Mouse (Mus musculus): Measurements from ENCODE around the gene Hk2. TPM values are rescaled to one million over a fixed set of nuclear protein-coding genes. Genes with fewer than 3 reads are reported as not detected.

The Hk2 gene
- polyA plus RNA-seq, 1 experiment from 2014 or later, result 3.3 TPM

DNA sequence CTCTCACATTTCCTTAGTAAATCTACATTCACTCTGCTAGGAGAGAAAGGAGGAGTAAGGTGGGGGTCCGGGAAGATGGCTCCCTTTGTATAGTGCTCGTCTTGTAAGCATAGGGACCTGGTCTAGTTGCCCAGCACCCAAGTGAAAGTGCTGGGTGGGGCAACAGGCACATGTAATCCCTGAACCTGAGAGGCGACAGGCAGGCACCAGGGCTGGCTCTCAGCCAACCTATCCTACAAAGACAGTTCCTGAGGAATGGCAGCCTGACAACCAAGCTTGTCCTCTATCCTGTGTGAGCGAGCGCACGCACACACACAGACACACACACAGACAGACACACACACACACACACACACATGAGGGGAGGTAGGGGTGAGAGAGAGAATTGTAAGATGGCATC lies 32.2 kb upstream of the Hk2 start:
- Histone ChIP-seq H3K4me3 (ENCODE audit: low read depth, low read length) (no peak overlapping the region), H3K27ac (ENCODE audit: low read depth) (peak overlapping the region; percentile 24; the same call in 1 of the 2 replicates), H3K36me3 (replicated peaks; ENCODE audit: insufficient read depth, low read length) (no peaks in the 10 kb centered on the region), H3K4me2 (ENCODE audit: low read depth, low read length) (no peak overlapping the region), H3K4me1 (ENCODE audit: insufficient read depth) (peaks cover 11% of the 10 kb centered on the region; the same call in 1 of the 2 replicates), H3K9ac (replicated peaks) (no peak overlapping the region), H3K27me3 (ENCODE audit: insufficient read depth, low read length) (no peaks in the 10 kb centered on the region), H3K9me3 (ENCODE audit: low read length) (no peaks in the 10 kb centered on the region)
- TF ChIP-seq EP300 (IDR thresholded peaks at IDR 0.05; ENCODE audit: low read depth) (no peak), CTCF (IDR thresholded peaks at IDR 0.05; ENCODE audit: low read depth) (no peak)
- DNase-seq, result no peak
- WGBS (ENCODE audit: insufficient replicate concordance), result 79% methylated on average over 6 of the region's 6 CpGs
- no peak for ATAC-seq

DNA sequence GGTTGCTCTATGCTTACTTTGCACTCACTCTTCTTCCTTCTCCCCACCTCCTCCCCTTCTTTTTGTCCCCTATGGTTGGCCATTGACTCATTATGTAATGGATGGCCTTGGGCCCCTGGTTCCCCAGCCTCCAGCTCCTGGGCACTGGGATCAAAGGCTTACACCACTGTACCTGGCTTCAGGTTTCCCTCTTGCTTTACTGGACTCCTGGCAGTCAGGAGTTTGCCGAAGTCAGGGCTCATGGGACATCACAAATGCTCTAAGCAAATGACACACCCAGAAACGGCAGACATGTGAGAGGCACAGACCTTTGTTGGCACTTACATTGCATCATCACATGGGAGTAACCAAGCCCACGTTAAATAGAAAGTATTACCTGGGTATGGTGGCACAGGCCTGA lies 31.6 kb upstream of the Hk2 start:
- no peaks in the 10 kb centered on the region for H3K27me3 ChIP-seq (ENCODE audit: insufficient read depth, low read length)
- TF ChIP-seq EP300 (IDR thresholded peaks at IDR 0.05; ENCODE audit: low read depth) (no peak), CTCF (IDR thresholded peaks at IDR 0.05; ENCODE audit: low read depth) (no peak)
- peaks cover 11% of the 10 kb centered on the region; the same call in 1 of the 2 replicates for H3K4me1 ChIP-seq (ENCODE audit: insufficient read depth)
- peak overlapping the region; percentile 44; the same call in 1 of the 2 replicates for H3K27ac ChIP-seq (ENCODE audit: low read depth)
- no peak overlapping the region for H3K9ac ChIP-seq (replicated peaks)
- DNase-seq (no peak), ATAC-seq (peak; percentile 86)
- H3K4me2 ChIP-seq (ENCODE audit: low read depth, low read length), result no peak overlapping the region
- H3K4me3 ChIP-seq (ENCODE audit: low read depth, low read length), result no peak overlapping the region
- no peaks in the 10 kb centered on the region for H3K36me3 ChIP-seq (replicated peaks; ENCODE audit: insufficient read depth, low read length)
- no peaks in the 10 kb centered on the region for H3K9me3 ChIP-seq (ENCODE audit: low read length)
- WGBS (ENCODE audit: insufficient replicate concordance), result 43% methylated on average over 3 of the region's 3 CpGs

DNA sequence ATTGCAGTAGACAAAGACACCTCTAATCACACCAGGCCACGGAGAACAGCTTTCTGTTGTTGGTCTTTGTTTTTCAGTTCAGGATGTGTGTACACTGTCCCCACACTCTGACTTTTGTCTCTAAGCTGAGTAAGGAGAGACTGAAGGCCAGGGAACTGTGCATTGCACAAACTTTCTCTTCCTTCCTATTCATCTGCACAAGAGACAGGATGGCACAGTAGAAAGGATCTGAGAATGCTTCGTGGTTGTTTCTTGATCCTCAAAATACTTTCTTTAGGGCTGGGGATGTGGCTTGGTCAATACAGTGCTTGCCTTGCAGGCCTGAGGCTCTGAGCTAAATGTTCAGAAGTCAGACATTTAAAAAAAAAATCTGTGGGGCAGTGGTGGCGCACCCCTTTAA lies 30.7 kb upstream of the Hk2 start:
- no peak for TF ChIP-seq EP300 (IDR thresholded peaks at IDR 0.05; ENCODE audit: low read depth)
- DNase-seq, result no peak
- Histone ChIP-seq H3K27me3 (ENCODE audit: insufficient read depth, low read length) (no peaks in the 10 kb centered on the region), H3K9me3 (ENCODE audit: low read length) (no peaks in the 10 kb centered on the region), H3K4me1 (ENCODE audit: insufficient read depth) (peaks cover 11% of the 10 kb centered on the region), H3K4me3 (ENCODE audit: low read depth, low read length) (no peak overlapping the region), H3K9ac (replicated peaks) (no peak overlapping the region), H3K4me2 (ENCODE audit: low read depth, low read length) (no peak overlapping the region), H3K27ac (ENCODE audit: low read depth) (no peak overlapping the region), H3K36me3 (replicated peaks; ENCODE audit: insufficient read depth, low read length) (no peaks in the 10 kb centered on the region)
- ATAC-seq, result no peak
- 55% methylated on average over 3 of the region's 3 CpGs for WGBS (ENCODE audit: insufficient replicate concordance)

DNA sequence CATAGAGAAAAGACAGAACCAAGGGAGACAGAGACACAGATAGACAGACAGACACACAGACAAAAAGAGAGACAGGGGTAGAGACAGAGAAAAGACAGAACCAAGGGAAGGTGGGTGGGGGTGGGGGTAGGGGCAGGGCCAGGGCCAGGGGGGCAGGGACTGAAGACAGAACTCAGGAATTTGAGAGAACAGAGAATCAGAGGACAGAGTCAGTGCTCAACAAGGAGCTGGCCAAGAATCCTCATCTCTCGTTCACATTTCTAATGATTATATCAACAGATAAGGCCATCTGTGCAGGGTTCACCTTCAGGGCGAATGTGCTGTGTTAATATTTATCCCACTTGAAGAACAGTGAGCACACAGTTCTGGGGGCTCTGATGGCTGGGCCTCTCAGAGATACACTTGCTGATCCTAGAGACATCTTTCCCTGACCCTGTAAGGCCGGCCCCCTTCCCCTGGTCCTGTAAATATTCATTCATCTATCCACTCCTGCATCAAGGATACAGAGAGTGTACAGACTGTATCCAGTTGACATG lies 24.0 kb upstream of the Hk2 start:
- 0 out of 2 replicates have a peak, but pooled peaks have one; percentile 36 for ATAC-seq
- WGBS (ENCODE audit: insufficient replicate concordance), result 47% methylated on average over 3 of the region's 3 CpGs
- no peak overlapping the region for H3K4me2 ChIP-seq (ENCODE audit: low read depth, low read length)
- TF ChIP-seq EP300 (IDR thresholded peaks at IDR 0.05; ENCODE audit: low read depth), result no peak
- TF ChIP-seq CTCF (IDR thresholded peaks at IDR 0.05; ENCODE audit: low read depth), result no peak
- peak overlapping the region; percentile 81 for H3K27ac ChIP-seq (ENCODE audit: low read depth)
- H3K9me3 ChIP-seq (ENCODE audit: low read length), result no peaks in the 10 kb centered on the region
- H3K36me3 ChIP-seq (replicated peaks; ENCODE audit: insufficient read depth, low read length), result no peaks in the 10 kb centered on the region
- no peak overlapping the region for H3K4me3 ChIP-seq (ENCODE audit: low read depth, low read length)
- H3K4me1 ChIP-seq (ENCODE audit: insufficient read depth), result peaks cover 19% of the 10 kb centered on the region
- no peak overlapping the region for H3K9ac ChIP-seq (replicated peaks)
- no peaks in the 10 kb centered on the region for H3K27me3 ChIP-seq (ENCODE audit: insufficient read depth, low read length)
- DNase-seq, result no peak

DNA sequence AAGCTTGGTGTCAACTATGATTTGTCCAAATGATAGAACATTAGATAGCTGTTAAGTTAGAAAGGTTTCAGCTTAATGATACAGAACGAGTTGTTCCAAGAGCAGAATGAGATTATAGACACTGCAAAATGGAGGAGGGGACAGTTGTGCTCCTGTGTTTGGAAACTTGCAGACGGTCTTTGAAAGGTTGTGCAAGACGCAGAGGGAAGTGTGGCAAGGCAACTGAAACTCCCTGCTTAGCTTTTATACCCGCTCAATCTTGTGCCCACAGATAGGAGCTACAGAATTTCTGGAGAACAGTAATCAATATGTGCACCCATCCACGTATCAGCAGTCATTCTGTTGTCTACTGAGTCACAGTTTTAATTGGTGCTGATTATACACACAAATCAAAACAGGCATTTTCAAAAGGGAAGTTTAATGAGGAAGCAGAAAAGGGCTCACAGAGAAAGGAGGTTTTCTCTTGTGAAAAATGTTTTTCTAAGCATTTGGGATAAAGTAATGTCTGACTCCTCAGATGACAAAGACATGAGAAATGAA lies 23.1 kb upstream of the Hk2 start:
- TF ChIP-seq CTCF (IDR thresholded peaks at IDR 0.05; ENCODE audit: low read depth) (no peak), EP300 (IDR thresholded peaks at IDR 0.05; ENCODE audit: low read depth) (no peak)
- DNase-seq, result no peak
- no peaks in the 10 kb centered on the region for H3K36me3 ChIP-seq (replicated peaks; ENCODE audit: insufficient read depth, low read length)
- WGBS (ENCODE audit: insufficient replicate concordance), result 18% methylated on average over 5 of the region's 5 CpGs
- no peak overlapping the region for H3K9ac ChIP-seq (replicated peaks)
- H3K27ac ChIP-seq (ENCODE audit: low read depth), result peak overlapping the region; percentile 81
- peaks cover 19% of the 10 kb centered on the region for H3K4me1 ChIP-seq (ENCODE audit: insufficient read depth)
- H3K4me2 ChIP-seq (ENCODE audit: low read depth, low read length), result no peak overlapping the region; the same call in 1 of the 2 replicates
- no peaks in the 10 kb centered on the region for H3K9me3 ChIP-seq (ENCODE audit: low read length)
- H3K4me3 ChIP-seq (ENCODE audit: low read depth, low read length), result no peak overlapping the region
- no peak; the same call in 1 of the 2 replicates for ATAC-seq
- no peaks in the 10 kb centered on the region for H3K27me3 ChIP-seq (ENCODE audit: insufficient read depth, low read length)

DNA sequence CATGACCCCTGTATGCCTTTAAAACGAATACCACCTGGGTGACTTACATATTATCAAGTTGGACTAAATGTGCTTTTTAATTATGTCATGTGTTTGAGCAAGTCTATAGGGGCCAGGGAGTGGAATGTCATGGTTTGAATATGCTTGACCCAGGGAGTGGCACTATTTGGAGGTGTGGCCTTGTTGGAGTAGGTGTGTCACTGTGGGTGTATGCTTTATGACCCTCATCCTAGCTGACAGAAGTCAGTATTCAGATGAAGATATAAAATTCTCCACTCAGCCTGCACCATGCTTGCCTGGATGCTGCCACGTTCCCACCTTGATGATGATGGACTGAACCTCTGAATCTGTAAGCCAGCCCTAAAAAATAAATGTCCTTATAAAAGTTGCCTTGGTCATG lies 16.6 kb upstream of the Hk2 start:
- H3K4me2 ChIP-seq (ENCODE audit: low read depth, low read length), result no peak overlapping the region
- no peak overlapping the region for H3K27ac ChIP-seq (ENCODE audit: low read depth)
- WGBS (ENCODE audit: insufficient replicate concordance), result 68% methylated on average over 2 of the region's 2 CpGs
- H3K9ac ChIP-seq (replicated peaks), result no peak overlapping the region
- H3K27me3 ChIP-seq (ENCODE audit: insufficient read depth, low read length), result no peaks in the 10 kb centered on the region
- H3K9me3 ChIP-seq (ENCODE audit: low read length), result no peaks in the 10 kb centered on the region
- no peak overlapping the region for H3K4me3 ChIP-seq (ENCODE audit: low read depth, low read length)
- no peaks in the 10 kb centered on the region for H3K4me1 ChIP-seq (ENCODE audit: insufficient read depth)
- DNase-seq (no peak), ATAC-seq (no peak)
- TF ChIP-seq EP300 (IDR thresholded peaks at IDR 0.05; ENCODE audit: low read depth), result no peak
- TF ChIP-seq CTCF (IDR thresholded peaks at IDR 0.05; ENCODE audit: low read depth), result no peak
- H3K36me3 ChIP-seq (replicated peaks; ENCODE audit: insufficient read depth, low read length), result no peaks in the 10 kb centered on the region
